Mouse (Mus musculus): ENCODE measurements at regions not wholly inside any gene's neighbourhood (a gene's known extent, or its start where the extent isn't known, plus 50 kb on each side); places are given as distances from the start of the nearest gene placed in this dataset.

DNA sequence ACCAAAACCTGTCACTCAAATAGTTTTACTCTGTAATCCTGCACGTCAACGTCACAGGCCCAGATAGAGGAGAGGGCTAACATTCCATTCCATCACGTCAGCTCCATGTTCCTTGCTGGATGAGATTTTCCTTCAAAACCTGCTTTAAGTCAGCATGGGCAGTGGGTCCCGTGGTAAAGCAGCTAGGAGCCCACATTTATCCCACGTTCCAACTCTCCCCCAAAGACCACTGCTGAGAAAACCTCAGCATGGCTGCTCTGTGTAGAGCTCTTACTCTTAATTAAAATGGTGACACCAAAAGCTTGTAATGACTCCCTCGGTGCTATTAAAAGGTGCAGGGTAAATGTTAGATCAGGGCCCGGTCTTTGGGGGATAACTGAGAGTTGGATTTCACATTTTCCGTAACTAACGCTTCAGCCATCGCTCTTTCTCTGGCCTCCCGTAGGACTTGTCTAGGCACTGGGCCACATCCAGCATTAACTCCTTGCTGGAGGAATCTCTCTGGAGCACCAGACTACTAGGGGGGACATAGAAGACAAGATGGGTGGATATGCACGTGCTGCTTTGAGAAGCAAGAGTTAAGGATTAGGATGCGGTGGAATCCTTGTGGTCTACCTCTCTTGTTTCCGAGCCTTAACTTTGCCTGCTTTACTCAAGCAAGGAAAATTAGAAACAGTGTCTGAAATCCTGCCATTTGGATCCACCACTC, 56.1 kb upstream of the Smarca2 start:
- Histone ChIP-seq H3K4me1 (ENCODE audit: control insufficient read depth, insufficient read depth, low read length) (no peaks in the 10 kb centered on the region; the same call in 1 of the 2 replicates), H3K36me3 (ENCODE audit: control insufficient read depth, insufficient read depth, low read length) (no peaks in the 10 kb centered on the region), H3K4me3 (ENCODE audit: control insufficient read depth, low read depth, low read length) (no peak overlapping the region), H3K27ac (ENCODE audit: control insufficient read depth, insufficient read depth, low read depth, low read length) (no peak overlapping the region), H3K27me3 (ENCODE audit: control insufficient read depth, insufficient read depth, low read length) (no peaks in the 10 kb centered on the region)
- TF ChIP-seq POLR2A (IDR thresholded peaks at IDR 0.05; ENCODE audit: control insufficient read depth, low read depth, low read length) (no peak), CTCF (IDR thresholded peaks at IDR 0.05; ENCODE audit: control insufficient read depth, insufficient read depth, insufficient replicate concordance, low read depth, low read length) (no peak)

- H3K27ac ChIP-seq (ENCODE audit: control insufficient read depth, insufficient read depth, low read depth, low read length): no peak overlapping the region
- H3K27me3 ChIP-seq (ENCODE audit: control insufficient read depth, insufficient read depth, low read length): no peaks in the 10 kb centered on the region
- H3K4me1 ChIP-seq (ENCODE audit: control insufficient read depth, insufficient read depth, low read length): no peaks in the 10 kb centered on the region; the same call in 1 of the 2 replicates
- no peak overlapping the region for H3K4me3 ChIP-seq (ENCODE audit: control insufficient read depth, low read depth, low read length)
- H3K36me3 ChIP-seq (ENCODE audit: control insufficient read depth, insufficient read depth, low read length): no peaks in the 10 kb centered on the region
- TF ChIP-seq CTCF (IDR thresholded peaks at IDR 0.05; ENCODE audit: control insufficient read depth, insufficient read depth, insufficient replicate concordance, low read depth, low read length): no peak
- TF ChIP-seq POLR2A (IDR thresholded peaks at IDR 0.05; ENCODE audit: control insufficient read depth, low read depth, low read length): no peak
Observed at GRCm38 (mm10) chr19:26550299-26550698, 54.6 kb upstream of the Smarca2 start.

Data from testis, adult 2 months (tissue).